Mouse (Mus musculus): ENCODE results near the gene Spdye4c. TPM values are rescaled to one million over a fixed set of nuclear protein-coding genes. Genes with fewer than 3 reads are reported as not detected.

The Spdye4c gene
- under 1 TPM; 0.30 to 0.69 TPM for polyA plus RNA-seq (2017; shearing (Covaris generic))

GRCm38 (mm10) chr2:128590909-128591308, at the start of gene Spdye4c:
TSS of gene Spdye4c (plus strand) at chr2:128591209.

Other genes with a start within 250 kb of the Spdye4c start
- gene Anapc1, start 96.2 kb downstream of the Spdye4c start, polyA plus RNA-seq (2017; shearing (Covaris generic)) = 10 to 100 TPM; 73.9 to 75.1 TPM
- gene Mertk, start 107.7 kb downstream of the Spdye4c start, polyA plus RNA-seq (2017; shearing (Covaris generic)) = 1 to 10 TPM in 1 of 2 experiments, under 1 TPM in 1; 0.14 to 1.4 TPM
- gene Tmem87b, start 226.9 kb downstream of the Spdye4c start, polyA plus RNA-seq (2017; shearing (Covaris generic)) = 10 to 100 TPM; 18.7 to 26.9 TPM

All from inflammation-experienced regulatory T-cells (primary cell).